Mouse (Mus musculus) cerebellum, adult 2 months (tissue): ENCODE measurements around the gene Pkn1.

Source experiments
- CTCF ChIP-seq: fragments of 200-500 bp; IDR thresholded peaks from 2 replicates; pipeline ENCODE4 v1.5.1; 2011; ENCODE audit warnings: low read depth, mild to moderate bottlenecking, control low read depth, low read length, moderate library complexity, borderline replicate concordance; ENCODE audit not compliant: insufficient read depth
- POLR2A ChIP-seq: fragments of 200-500 bp; IDR thresholded peaks from 2 replicates; pipeline ENCODE4 v1.6.1; 2011; ENCODE audit warnings: low read length, control low read depth, borderline replicate concordance; ENCODE audit not compliant: insufficient read depth

- TF ChIP-seq CTCF (no peak), POLR2A (no peak)
Observed at GRCm38 (mm10) chr8:83707554-83707953, 8.6 kb upstream of the Pkn1 start.
